Mouse (Mus musculus): ENCODE measurements around the gene Krtap1-5. TPM values are rescaled to one million over a fixed set of nuclear protein-coding genes. Genes with fewer than 3 reads are reported as not detected.

Gene Krtap1-5
- polyA plus RNA-seq, 1 experiment from 2014 or later = not detected

DNA sequence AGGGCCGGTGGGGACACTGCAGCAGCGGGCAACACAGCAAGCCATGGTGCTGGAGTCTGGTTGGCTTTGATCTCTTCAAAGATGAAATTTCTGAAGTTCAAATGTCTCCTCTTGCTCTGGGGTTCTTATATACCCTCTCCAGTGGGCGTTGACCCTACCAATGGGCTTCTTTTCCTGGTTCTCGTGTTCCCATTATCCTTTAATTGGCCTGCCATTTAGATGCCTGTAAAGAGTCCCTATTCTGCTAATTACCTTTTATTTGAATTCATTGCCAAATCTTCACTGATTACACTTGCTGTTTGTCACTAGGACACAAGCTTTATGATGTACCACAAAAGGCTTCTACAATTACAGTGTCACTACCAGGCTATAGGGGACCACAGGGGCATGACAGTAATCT is 30.1 kb downstream of the Krtap1-5 start, which contains the start of gene Krtap3-3:
Gene Krtap3-3, minus strand, starts transcription at position 101 of the 400 bp plus-strand sequence.
- Histone ChIP-seq H3K4me2 (ENCODE audit: low read length) (no peak within 1 kb of the TSS), H3K9me3 (replicated peaks; ENCODE audit: low read length) (no peaks in the 10 kb centered on the region), H3K4me1 (replicated peaks; ENCODE audit: insufficient read depth, low read length) (no peaks in the 10 kb centered on the region), H3K27me3 (ENCODE audit: insufficient read depth, low read length) (no peaks in the 10 kb centered on the region), H3K36me3 (ENCODE audit: insufficient read depth, low read length) (no peaks in the 10 kb centered on the region), H3K27ac (no peak within 1 kb of the TSS), H3K9ac (ENCODE audit: low read depth, low read length) (no peak within 1 kb of the TSS), H3K4me3 (replicated peaks; ENCODE audit: low read depth, low read length) (no peak within 1 kb of the TSS)
- whole genome bisulfite sequencing = 46% methylated on average over 4 of the region's 4 CpGs
- DNase-seq (ENCODE audit: low spot score) = no peak
- no peak for ATAC-seq (replicated peaks; ENCODE audit: low FRiP score, low read depth)
- TF ChIP-seq CTCF (IDR thresholded peaks at IDR 0.05; ENCODE audit: low read depth) = no peak

- no peaks in the 10 kb centered on the region for H3K27me3 ChIP-seq (ENCODE audit: insufficient read depth, low read length)
- no peak overlapping the region for H3K27ac ChIP-seq
- 0 out of 2 replicates have a peak, but pooled peaks have one; percentile 7 for TF ChIP-seq CTCF (IDR thresholded peaks at IDR 0.05; ENCODE audit: low read depth)
- H3K4me2 ChIP-seq (ENCODE audit: low read length) = no peak overlapping the region
- no peak for ATAC-seq (replicated peaks; ENCODE audit: low FRiP score, low read depth)
- H3K9me3 ChIP-seq (replicated peaks; ENCODE audit: low read length) = no peaks in the 10 kb centered on the region
- H3K9ac ChIP-seq (ENCODE audit: low read depth, low read length) = no peak overlapping the region
- no peak overlapping the region for H3K4me3 ChIP-seq (replicated peaks; ENCODE audit: low read depth, low read length)
- no peaks in the 10 kb centered on the region for H3K36me3 ChIP-seq (ENCODE audit: insufficient read depth, low read length)
- no peaks in the 10 kb centered on the region for H3K4me1 ChIP-seq (replicated peaks; ENCODE audit: insufficient read depth, low read length)
- no peak for DNase-seq (ENCODE audit: low spot score)
Measured at GRCm38 (mm10) chr11:99547892-99548291, 32.9 kb downstream of the Krtap1-5 start.

DNA sequence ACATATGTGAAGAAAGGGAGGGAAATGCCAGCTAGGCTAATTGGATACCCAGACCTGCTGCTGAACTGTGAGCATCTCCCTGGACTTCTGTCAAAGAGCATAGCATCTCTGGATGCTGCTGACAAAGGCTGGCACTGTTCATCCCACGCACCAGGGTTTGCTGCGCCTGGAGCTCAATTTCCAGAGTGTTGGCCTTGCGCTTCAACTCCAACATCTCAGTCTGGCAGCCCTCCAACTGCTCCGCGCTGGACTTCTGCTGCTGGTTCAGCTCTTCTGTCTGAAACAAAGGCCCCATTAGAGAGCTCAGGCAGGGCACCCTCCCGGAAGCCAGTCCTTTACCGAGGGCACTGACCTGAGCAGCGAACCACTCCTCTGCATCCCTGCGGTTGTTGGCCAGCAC is 41.1 kb downstream of the Krtap1-5 start:
- 26% methylated on average over 9 of the region's 9 CpGs for WGBS
- no peak overlapping the region for H3K9ac ChIP-seq (ENCODE audit: low read depth, low read length)
- peak; percentile 40 for DNase-seq (ENCODE audit: low spot score)
- H3K36me3 ChIP-seq (ENCODE audit: insufficient read depth, low read length) = no peaks in the 10 kb centered on the region
- no peaks in the 10 kb centered on the region for H3K4me1 ChIP-seq (replicated peaks; ENCODE audit: insufficient read depth, low read length)
- ATAC-seq (replicated peaks; ENCODE audit: low FRiP score, low read depth) = no peak
- no peak overlapping the region for H3K27ac ChIP-seq
- H3K4me3 ChIP-seq (replicated peaks; ENCODE audit: low read depth, low read length) = no peak overlapping the region
- no peak for TF ChIP-seq CTCF (IDR thresholded peaks at IDR 0.05; ENCODE audit: low read depth)
- H3K27me3 ChIP-seq (ENCODE audit: insufficient read depth, low read length) = no peaks in the 10 kb centered on the region
- no peak overlapping the region for H3K4me2 ChIP-seq (ENCODE audit: low read length)
- H3K9me3 ChIP-seq (replicated peaks; ENCODE audit: low read length) = no peaks in the 10 kb centered on the region

Other genes with a start within 250 kb of the Krtap1-5 start
- gene Krt26, start 243.1 kb downstream of the Krtap1-5 start, polyA plus RNA-seq (2015; fragmentation: Nextera tagmentation; extraction: Ambion mirVana) = not detected in 2 replicates
- gene Krt27, start 229.9 kb downstream of the Krtap1-5 start, polyA plus RNA-seq (2015; fragmentation: Nextera tagmentation; extraction: Ambion mirVana) = not detected in 2 replicates
- gene Krt28, start 206.1 kb downstream of the Krtap1-5 start, polyA plus RNA-seq (2015; fragmentation: Nextera tagmentation; extraction: Ambion mirVana) = 0.32 TPM in 1 of 2 replicates, not detected in the other
- 35.5 and 42.6 TPM in 2 replicates for gene Krt10, start 191.7 kb downstream of the Krtap1-5 start, polyA plus RNA-seq (2015; fragmentation: Nextera tagmentation; extraction: Ambion mirVana)
- gene Krt12, start 158.8 kb downstream of the Krtap1-5 start, polyA plus RNA-seq (2015; fragmentation: Nextera tagmentation; extraction: Ambion mirVana) = not detected in 2 replicates
- gene Krt20, start 142.9 kb downstream of the Krtap1-5 start, polyA plus RNA-seq (2015; fragmentation: Nextera tagmentation; extraction: Ambion mirVana) = 3.6 and 5.0 TPM in 2 replicates
- 30.6 and 31.8 TPM in 2 replicates for gene Krt23, start 87.9 kb downstream of the Krtap1-5 start, polyA plus RNA-seq (2015; fragmentation: Nextera tagmentation; extraction: Ambion mirVana)
- gene Krt39, start 59.7 kb downstream of the Krtap1-5 start, polyA plus RNA-seq (2015; fragmentation: Nextera tagmentation; extraction: Ambion mirVana) = 0.45 and 0.46 TPM in 2 replicates
- gene Krt40, start 37.9 kb downstream of the Krtap1-5 start, polyA plus RNA-seq (2015; fragmentation: Nextera tagmentation; extraction: Ambion mirVana) = not detected in 2 replicates
- gene Krtap3-3, start 30.2 kb downstream of the Krtap1-5 start, polyA plus RNA-seq (2015; fragmentation: Nextera tagmentation; extraction: Ambion mirVana) = not detected in 2 replicates
- gene Krtap3-2, start 24.2 kb downstream of the Krtap1-5 start, polyA plus RNA-seq (2015; fragmentation: Nextera tagmentation; extraction: Ambion mirVana) = not detected in 2 replicates
- not detected in 2 replicates for gene Gm11939, start 21.6 kb downstream of the Krtap1-5 start, polyA plus RNA-seq (2015; fragmentation: Nextera tagmentation; extraction: Ambion mirVana)
- gene Krtap3-1, start 14.4 kb downstream of the Krtap1-5 start, polyA plus RNA-seq (2015; fragmentation: Nextera tagmentation; extraction: Ambion mirVana) = not detected in 2 replicates
- not detected in 2 replicates for gene Krtap1-4, start 2.6 kb upstream of the Krtap1-5 start, polyA plus RNA-seq (2015; fragmentation: Nextera tagmentation; extraction: Ambion mirVana)
- not detected in 2 replicates for gene Krtap1-3, start 10.3 kb upstream of the Krtap1-5 start, polyA plus RNA-seq (2015; fragmentation: Nextera tagmentation; extraction: Ambion mirVana)
- gene Krtap9-3, start 17.1 kb upstream of the Krtap1-5 start, polyA plus RNA-seq (2015; fragmentation: Nextera tagmentation; extraction: Ambion mirVana) = not detected in 2 replicates
- gene Gm11938, start 22.3 kb upstream of the Krtap1-5 start, polyA plus RNA-seq (2015; fragmentation: Nextera tagmentation; extraction: Ambion mirVana) = not detected in 2 replicates
- gene Gm11937, start 29.2 kb upstream of the Krtap1-5 start, polyA plus RNA-seq (2015; fragmentation: Nextera tagmentation; extraction: Ambion mirVana) = not detected in 2 replicates
- not detected in 2 replicates for gene Krtap2-4, start 33.8 kb upstream of the Krtap1-5 start, polyA plus RNA-seq (2015; fragmentation: Nextera tagmentation; extraction: Ambion mirVana)
- not detected in 2 replicates for gene Gm11562, start 39.4 kb upstream of the Krtap1-5 start, polyA plus RNA-seq (2015; fragmentation: Nextera tagmentation; extraction: Ambion mirVana)
- not detected in 2 replicates for gene Krtap4-1, start 47.2 kb upstream of the Krtap1-5 start, polyA plus RNA-seq (2015; fragmentation: Nextera tagmentation; extraction: Ambion mirVana)
- gene Krtap4-2, start 54.1 kb upstream of the Krtap1-5 start, polyA plus RNA-seq (2015; fragmentation: Nextera tagmentation; extraction: Ambion mirVana) = not detected in 2 replicates
- not detected in 2 replicates for gene Krtap4-7, start 63.1 kb upstream of the Krtap1-5 start, polyA plus RNA-seq (2015; fragmentation: Nextera tagmentation; extraction: Ambion mirVana)
- not detected in 2 replicates for gene Gm11555, start 69.2 kb upstream of the Krtap1-5 start, polyA plus RNA-seq (2015; fragmentation: Nextera tagmentation; extraction: Ambion mirVana)
- gene Gm11563, start 77.9 kb upstream of the Krtap1-5 start, polyA plus RNA-seq (2015; fragmentation: Nextera tagmentation; extraction: Ambion mirVana) = not detected in 2 replicates
- gene Krtap4-6, start 84.9 kb upstream of the Krtap1-5 start, polyA plus RNA-seq (2015; fragmentation: Nextera tagmentation; extraction: Ambion mirVana) = not detected in 2 replicates
- gene Gm14190, start 109.7 kb upstream of the Krtap1-5 start, polyA plus RNA-seq (2015; fragmentation: Nextera tagmentation; extraction: Ambion mirVana) = not detected in 2 replicates
- gene Gm14180, start 153.3 kb upstream of the Krtap1-5 start, polyA plus RNA-seq (2015; fragmentation: Nextera tagmentation; extraction: Ambion mirVana) = not detected in 2 replicates
- not detected in 2 replicates for gene Gm11595, start 191.9 kb upstream of the Krtap1-5 start, polyA plus RNA-seq (2015; fragmentation: Nextera tagmentation; extraction: Ambion mirVana)
- not detected in 2 replicates for gene Krtap4-8, start 199.7 kb upstream of the Krtap1-5 start, polyA plus RNA-seq (2015; fragmentation: Nextera tagmentation; extraction: Ambion mirVana)
- gene Krtap4-9, start 204.2 kb upstream of the Krtap1-5 start, polyA plus RNA-seq (2015; fragmentation: Nextera tagmentation; extraction: Ambion mirVana) = not detected in 2 replicates
- not detected in 2 replicates for gene Gm11596, start 212.5 kb upstream of the Krtap1-5 start, polyA plus RNA-seq (2015; fragmentation: Nextera tagmentation; extraction: Ambion mirVana)
- gene Gm11569, start 217.9 kb upstream of the Krtap1-5 start, polyA plus RNA-seq (2015; fragmentation: Nextera tagmentation; extraction: Ambion mirVana) = not detected in 2 replicates
- gene Gm11554, start 223.4 kb upstream of the Krtap1-5 start, polyA plus RNA-seq (2015; fragmentation: Nextera tagmentation; extraction: Ambion mirVana) = not detected in 2 replicates
- not detected in 2 replicates for gene Krtap4-13, start 228.9 kb upstream of the Krtap1-5 start, polyA plus RNA-seq (2015; fragmentation: Nextera tagmentation; extraction: Ambion mirVana)
- not detected in 2 replicates for gene Gm11564, start 234.7 kb upstream of the Krtap1-5 start, polyA plus RNA-seq (2015; fragmentation: Nextera tagmentation; extraction: Ambion mirVana)